Mouse (Mus musculus) lung, adult 2 months (tissue): ENCODE measurements around the gene Arrb2.

Experiments
- CTCF ChIP-seq: fragments of 200-500 bp; IDR thresholded peaks from 2 replicates; pipeline ENCODE4 v1.5.1; 2011; ENCODE audit warnings: mild to moderate bottlenecking, low read length, control low read depth; ENCODE audit not compliant: insufficient read depth
- POLR2A ChIP-seq: fragments of 200-500 bp; IDR thresholded peaks from 2 replicates; pipeline ENCODE4 v1.6.1; 2011; ENCODE audit warnings: low read depth, mild to moderate bottlenecking, control low read depth, low read length, borderline replicate concordance; ENCODE audit errors: extremely low read depth

GRCm38 (mm10) chr11:70409594-70410296, 22.7 kb upstream of the Arrb2 start, which contains the start of gene Pelp1:
- TF ChIP-seq CTCF: no peak
- peak; percentile 66; the same call in 1 of the 2 replicates for TF ChIP-seq POLR2A
